Mouse (Mus musculus) liver, postnatal 0 days (tissue): ENCODE results near the gene N4bp2l1. TPM values are rescaled to one million over a fixed set of nuclear protein-coding genes. Genes with fewer than 3 reads are reported as not detected.

Experiments
- ATAC-seq: fragments of 200-750 bp; cut with Nextera tagmentation; 2 replicates; pipeline ENCODE4 v1.8.0; 2017; ENCODE audit warnings: mild to moderate bottlenecking, moderate library complexity
- DNase-seq: peaks from one replicate; pipeline ENCODE4 v3.0.0-alpha.2; 2016
- H3K27ac ChIP-seq: fragments of 300-500 bp; sonication (generic); 2 replicates; pipeline ENCODE4 v1.5.1; 2014; ENCODE audit warnings: antibody characterized with exemption, moderate library complexity, mild to moderate bottlenecking, low read depth
- H3K27me3 ChIP-seq: fragments of 300-500 bp; sonication (generic); 2 replicates; pipeline ENCODE4 v1.6.1; 2014; ENCODE audit warnings: low read length, control low read depth, mixed read lengths; ENCODE audit not compliant: insufficient read depth
- H3K36me3 ChIP-seq: fragments of 300-500 bp; sonication (generic); replicated peaks from 2 replicates; pipeline ENCODE4 v1.6.1; 2014; ENCODE audit warnings: mild to moderate bottlenecking, control low read depth, low read length, moderate library complexity, mixed read lengths; ENCODE audit not compliant: insufficient read depth
- H3K4me1 ChIP-seq: fragments of 300-500 bp; sonication (generic); 2 replicates; pipeline ENCODE4 v1.6.1; 2014; ENCODE audit warnings: antibody characterized with exemption, mild to moderate bottlenecking, control low read depth; ENCODE audit not compliant: insufficient read depth
- H3K4me2 ChIP-seq: fragments of 300-500 bp; sonication (generic); 2 replicates; pipeline ENCODE4 v1.6.1; 2014; ENCODE audit warnings: low read depth, mild to moderate bottlenecking, low read length, moderate library complexity, mixed read lengths
- H3K4me3 ChIP-seq: fragments of 300-500 bp; sonication (generic); 2 replicates; pipeline ENCODE4 v1.5.1; 2014; ENCODE audit warnings: low read depth, low read length
- H3K9ac ChIP-seq: fragments of 300-500 bp; sonication (generic); replicated peaks from 2 replicates; pipeline ENCODE4 v1.6.1; 2014; ENCODE audit warnings: mild to moderate bottlenecking, moderate library complexity
- H3K9me3 ChIP-seq: fragments of 300-500 bp; sonication (generic); 2 replicates; pipeline ENCODE4 v1.6.1; 2016; ENCODE audit warnings: mild to moderate bottlenecking, control low read depth, low read length, mixed read lengths
- CTCF ChIP-seq: sonication (generic); IDR thresholded peaks from 2 replicates; pipeline ENCODE4 v1.5.1; 2016; ENCODE audit warnings: antibody characterized with exemption, low read depth
- EP300 ChIP-seq: IDR thresholded peaks from 2 replicates; pipeline ENCODE4 v1.6.1; 2016; ENCODE audit warnings: antibody characterized with exemption, low read depth, mild to moderate bottlenecking
- WGBS: fragments of 180-500 bp; shearing (Covaris S2); extraction: QIAGEN DNeasy Blood & Tissue Kit; methylation state at CpG from one replicate; pipeline ENCODE4 v1.1.7; 2014; ENCODE audit not compliant: insufficient replicate concordance; 5-methylcytosine and 5-hydroxymethylcytosine counted together
- polyA plus RNA-seq: library from polyadenylated mRNA; unstranded; fragments of >200 nt; fragmentation: Nextera tagmentation; extraction: Ambion mirVana; gene quantifications from 2 replicates; pipeline ENCODE4 v1.2.1, GENCODE M21; 2015

Gene N4bp2l1
- polyA plus RNA-seq, 1 experiment from 2014 or later = 39.8 TPM

GRCm38 (mm10) chr5:150600554-150601440, 3.8 kb upstream of the N4bp2l1 start:
- peak overlapping the region; percentile 42 for H3K9ac ChIP-seq
- peaks cover 31% of the 10 kb centered on the region for H3K4me1 ChIP-seq
- no peaks in the 10 kb centered on the region for H3K27me3 ChIP-seq
- H3K9me3 ChIP-seq = no peaks in the 10 kb centered on the region
- H3K4me3 ChIP-seq = no peak overlapping the region
- H3K4me2 ChIP-seq = peak overlapping the region; percentile 34
- WGBS = 55% methylated on average over 20 of the region's 20 CpGs
- H3K27ac ChIP-seq = peak overlapping the region; percentile 88
- TF ChIP-seq CTCF (no peak), EP300 (no peak)
- ATAC-seq (no peak), DNase-seq (no peak)
- no peaks in the 10 kb centered on the region for H3K36me3 ChIP-seq

- peak; percentile 34 for DNase-seq
- Histone ChIP-seq H3K27ac (peak overlapping the region; percentile 88), H3K4me3 (peak overlapping the region; percentile 35), H3K36me3 (no peaks in the 10 kb centered on the region), H3K9ac (peak overlapping the region; percentile 41; the same call in 1 of the 2 replicates), H3K4me1 (peaks cover 42% of the 10 kb centered on the region), H3K27me3 (no peaks in the 10 kb centered on the region), H3K9me3 (no peaks in the 10 kb centered on the region), H3K4me2 (peak overlapping the region; percentile 70)
- peak; percentile 60 for ATAC-seq
- TF ChIP-seq EP300 (no peak), CTCF (no peak)
- 53% methylated on average over 13 of the region's 13 CpGs for WGBS
Observed at GRCm38 (mm10) chr5:150599301-150600294, 2.6 kb upstream of the N4bp2l1 start.

DNA sequence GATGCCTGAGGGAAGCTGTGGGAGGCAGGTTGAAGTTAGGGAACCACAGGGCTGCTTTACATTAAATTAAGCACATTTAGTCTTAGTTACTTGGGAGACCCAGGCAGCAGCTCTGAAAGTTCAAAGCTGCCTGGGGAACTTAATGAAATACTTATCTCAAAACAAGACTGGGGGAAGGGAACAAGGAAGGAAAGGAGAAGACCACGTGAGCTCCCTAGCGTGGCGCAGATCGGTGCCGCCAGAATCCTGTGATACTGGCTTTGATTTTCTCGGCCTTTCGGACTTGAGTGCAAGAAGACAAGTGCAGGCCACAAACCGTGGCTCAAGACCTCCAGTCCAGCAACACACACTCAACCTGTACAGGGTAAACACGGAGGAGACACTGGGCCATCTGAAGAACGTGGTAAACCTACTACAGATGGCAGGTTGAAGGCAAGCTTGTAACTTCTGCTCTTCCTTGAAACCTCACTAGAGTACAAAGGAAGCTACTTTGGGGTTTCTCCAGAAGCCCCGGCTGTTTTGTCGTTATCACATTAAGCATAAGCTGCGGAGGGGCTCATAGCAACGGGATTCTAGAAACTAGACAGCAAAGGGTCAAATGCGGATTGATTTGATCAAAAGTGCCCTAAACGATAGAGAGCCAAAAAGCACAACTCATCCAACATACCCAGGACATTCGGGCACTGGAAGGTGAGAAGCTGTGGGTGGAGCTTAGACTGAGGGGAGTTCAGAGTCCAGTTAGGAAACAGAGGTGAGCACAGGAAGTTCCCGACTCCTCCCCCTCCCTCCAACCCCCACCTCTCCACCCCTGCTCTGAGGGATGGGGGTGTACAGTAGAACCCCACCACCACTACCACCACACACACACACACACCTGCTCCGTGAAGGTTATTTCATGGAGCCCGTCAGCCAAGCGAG, 1.5 kb upstream of the N4bp2l1 start:
- peak; percentile 53 for DNase-seq
- H3K4me3 ChIP-seq = peak overlapping the region; percentile 35; the same call in 1 of the 2 replicates
- H3K27me3 ChIP-seq = no peaks in the 10 kb centered on the region
- H3K4me2 ChIP-seq = peak overlapping the region; percentile 70
- H3K9me3 ChIP-seq = no peaks in the 10 kb centered on the region
- peak; percentile 47 for ATAC-seq
- peak overlapping the region; percentile 88 for H3K27ac ChIP-seq
- WGBS = 36% methylated on average over 21 of the region's 21 CpGs
- no peaks in the 10 kb centered on the region for H3K36me3 ChIP-seq
- peaks cover 42% of the 10 kb centered on the region for H3K4me1 ChIP-seq
- no peak for TF ChIP-seq EP300
- TF ChIP-seq CTCF = no peak
- no peak overlapping the region; the same call in 1 of the 2 replicates for H3K9ac ChIP-seq

- peaks cover 8% of the 10 kb centered on the region for H3K36me3 ChIP-seq
- WGBS = 35% methylated on average over 11 of the region's 11 CpGs
- peak; percentile 31 for DNase-seq
- H3K27ac ChIP-seq = peak overlapping the region; percentile 95
- peak overlapping the region; percentile 97; the same call in 1 of the 2 replicates for H3K4me3 ChIP-seq
- no peak for TF ChIP-seq CTCF
- TF ChIP-seq EP300 = no peak
- peaks cover 43% of the 10 kb centered on the region for H3K4me1 ChIP-seq
- no peak for ATAC-seq
- no peaks in the 10 kb centered on the region for H3K27me3 ChIP-seq
- H3K9me3 ChIP-seq = no peaks in the 10 kb centered on the region
- H3K9ac ChIP-seq = no peak overlapping the region
- H3K4me2 ChIP-seq = peak overlapping the region; percentile 83
Observed at GRCm38 (mm10) chr5:150595366-150596016, 1.5 kb downstream of the N4bp2l1 start.
